In the genomic region with DNA sequence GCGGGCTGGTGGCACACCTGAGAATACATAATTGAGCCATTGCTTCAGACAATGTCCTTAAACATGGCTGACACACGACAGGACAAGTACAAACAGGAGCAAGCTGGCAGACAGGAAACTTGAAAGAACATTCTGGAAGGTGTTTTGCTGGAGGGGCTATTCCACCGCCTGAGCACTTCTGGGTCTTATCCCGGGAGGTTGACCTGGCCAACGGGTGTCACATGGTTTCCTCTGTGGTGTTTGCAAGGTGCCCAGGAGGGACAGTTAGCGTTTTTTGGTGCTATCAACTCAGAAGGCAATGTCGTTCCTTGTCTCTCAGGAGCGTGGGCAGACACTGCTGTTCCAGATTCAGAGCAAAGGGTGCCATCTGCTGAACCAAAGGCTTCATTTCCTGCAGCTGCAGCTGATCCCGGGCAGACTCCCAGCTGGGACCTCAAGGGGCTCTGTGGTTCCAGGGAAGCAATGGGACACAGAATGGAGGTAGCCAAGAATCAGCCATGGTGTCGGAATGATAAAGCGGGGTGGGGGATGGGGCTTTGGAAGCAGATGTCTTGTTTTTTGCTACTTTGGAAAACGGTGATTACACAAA, we compare ENCODE assay signal across 7 mouse cellular contexts.
A peak's percentile ranks its signal among the peaks of the same experiment; 100 is the strongest.
DNase-seq lines count a peak whose midpoint lies in the region; ATAC-seq lines count a peak whose summit lies in the region.

No protein-coding gene starts in this region.

- H3K4me3 ChIP-seq in hindbrain, embryonic 11.5 days (ENCODE audit: low read depth, low read length), result no peak overlapping the region
- H3K4me3 ChIP-seq in hindbrain, embryonic 12.5 days, result no peak overlapping the region

- no peaks in the 10 kb centered on the region for H3K36me3 ChIP-seq in hindbrain, embryonic 11.5 days (ENCODE audit: control insufficient read depth, insufficient read depth, low read length)
- H3K36me3 ChIP-seq in hindbrain, embryonic 12.5 days, result no peaks in the 10 kb centered on the region

- no peak for ATAC-seq in hindbrain, embryonic 11.5 days (ENCODE audit: low FRiP score)
- ATAC-seq in hindbrain, embryonic 12.5 days (ENCODE audit: low FRiP score), result no peak

- no peak overlapping the region for H3K27ac ChIP-seq in hindbrain, embryonic 11.5 days (ENCODE audit: low read depth, low read length)
- no peak overlapping the region for H3K27ac ChIP-seq in hindbrain, embryonic 12.5 days

- H3K27me3 ChIP-seq in hindbrain, embryonic 11.5 days (ENCODE audit: control insufficient read depth, insufficient read depth, low read length), result no peaks in the 10 kb centered on the region
- H3K27me3 ChIP-seq in hindbrain, embryonic 12.5 days, result peaks cover 3% of the 10 kb centered on the region

- no peak overlapping the region for H3K4me2 ChIP-seq in hindbrain, embryonic 11.5 days (replicated peaks; ENCODE audit: low read depth, low read length)
- H3K4me2 ChIP-seq in hindbrain, embryonic 12.5 days (replicated peaks), result no peak overlapping the region

- whole genome bisulfite sequencing in hindbrain, embryonic 11.5 days, result 73% methylated on average over 12 of the region's 12 CpGs
- 62% methylated on average over 12 of the region's 12 CpGs for WGBS in hindbrain, embryonic 12.5 days

- no peak overlapping the region for H3K9ac ChIP-seq in hindbrain, embryonic 11.5 days (ENCODE audit: low read depth, low read length)
- H3K9ac ChIP-seq in hindbrain, embryonic 12.5 days, result no peak overlapping the region

- H3K9me3 ChIP-seq in hindbrain, embryonic 11.5 days (ENCODE audit: control insufficient read depth, low read length), result no peaks in the 10 kb centered on the region
- no peaks in the 10 kb centered on the region for H3K9me3 ChIP-seq in hindbrain, embryonic 12.5 days (replicated peaks)

- H3K4me1 ChIP-seq in hindbrain, embryonic 11.5 days (replicated peaks; ENCODE audit: control insufficient read depth, insufficient read depth, low read length), result no peaks in the 10 kb centered on the region
- H3K4me1 ChIP-seq in hindbrain, embryonic 12.5 days, result peaks cover 3% of the 10 kb centered on the region; the same call in 1 of the 2 replicates

- peak; percentile 31 for DNase-seq in hindbrain, embryonic 11.5 days (ENCODE audit: low spot score)
- peak; percentile 99 for DNase-seq in fat pad, adult 2 months (ENCODE audit: extremely low read depth, low read depth, low spot score)
- DNase-seq in layer of hippocampus, adult 18-20 months (ENCODE audit: low spot score in 2 of 2), result peak; percentile 44 to 79
- peak; percentile 15 for DNase-seq in retina, embryonic 14.5 days (ENCODE audit: low spot score)
- no peak for DNase-seq in urinary bladder, postnatal 4 days (ENCODE audit: low spot score in 2 of 2)
- DNase-seq in ovary, postnatal 36 days (ENCODE audit: low spot score), result no peak

Comparison
In these comparisons a context has a peak if more than half of its experiments do, and no peak if none do; other contexts are left out.
1. DNase-seq: peak in hindbrain, embryonic 11.5 days (single experiment), fat pad, adult 2 months (single experiment), layer of hippocampus, adult 18-20 months (2 of 2) and retina, embryonic 14.5 days (single experiment); none in urinary bladder, postnatal 4 days (0 of 2) and ovary, postnatal 36 days (single experiment).